Mouse (Mus musculus) heart, postnatal 0 days (tissue): ENCODE measurements around the gene Obsl1. TPM values are rescaled to one million over a fixed set of nuclear protein-coding genes. Genes with fewer than 3 reads are reported as not detected.
A peak's percentile ranks its signal among the peaks of the same experiment; 100 is the strongest.

Experiments used
- ATAC-seq: fragments of 200-750 bp; cut with Nextera tagmentation; 2 replicates; pipeline ENCODE4 v1.8.0; 2017; ENCODE audit warnings: low read depth, moderate number of reproducible peaks, moderate library complexity; ENCODE audit not compliant: insufficient read depth
- DNase-seq: peaks from one replicate; pipeline ENCODE4 v3.0.0-alpha.2; 2016; ENCODE audit warnings: low spot score
- H3K27ac ChIP-seq: fragments of 300-500 bp; sonication (generic); 2 replicates; pipeline ENCODE4 v1.5.1; 2014; ENCODE audit warnings: low read depth, mild to moderate bottlenecking
- H3K27me3 ChIP-seq: fragments of 300-500 bp; sonication (generic); 2 replicates; pipeline ENCODE4 v1.6.1; 2014; ENCODE audit warnings: low read length, mixed read lengths; ENCODE audit not compliant: control insufficient read depth, insufficient read depth
- H3K36me3 ChIP-seq: fragments of 300-500 bp; sonication (generic); replicated peaks from 2 replicates; pipeline ENCODE4 v1.6.1; 2014; ENCODE audit warnings: low read length, mixed read lengths; ENCODE audit not compliant: control insufficient read depth, insufficient read depth
- H3K4me1 ChIP-seq: fragments of 300-500 bp; sonication (generic); 2 replicates; pipeline ENCODE4 v1.6.1; 2014; ENCODE audit warnings: antibody characterized with exemption; ENCODE audit not compliant: control insufficient read depth, insufficient read depth
- H3K4me2 ChIP-seq: fragments of 300-500 bp; sonication (generic); 2 replicates; pipeline ENCODE4 v1.6.1; 2014; ENCODE audit warnings: low read depth, mild to moderate bottlenecking, low read length, moderate library complexity
- H3K4me3 ChIP-seq: fragments of 300-500 bp; sonication (generic); 2 replicates; pipeline ENCODE4 v1.5.1; 2014; ENCODE audit warnings: low read depth, low read length
- H3K9ac ChIP-seq: fragments of 300-500 bp; sonication (generic); replicated peaks from 2 replicates; pipeline ENCODE4 v1.6.1; 2014; ENCODE audit warnings: low read depth, low read length, mixed read lengths
- H3K9me3 ChIP-seq: fragments of 300-500 bp; sonication (generic); replicated peaks from 2 replicates; pipeline ENCODE4 v1.6.1; 2016; ENCODE audit warnings: low read length; ENCODE audit not compliant: control insufficient read depth
- CTCF ChIP-seq: IDR thresholded peaks from 2 replicates; pipeline ENCODE4 v1.5.1; 2016; ENCODE audit warnings: antibody characterized with exemption, control low read depth, low read depth
- EP300 ChIP-seq: IDR thresholded peaks from 2 replicates; pipeline ENCODE4 v1.6.1; 2016; ENCODE audit warnings: antibody characterized with exemption, low read depth
- WGBS: fragments of 180-500 bp; shearing (Covaris S2); extraction: QIAGEN DNeasy Blood & Tissue Kit; methylation state at CpG from one replicate; pipeline ENCODE4 v1.1.7; 2014; 5-methylcytosine and 5-hydroxymethylcytosine counted together
- polyA plus RNA-seq: library from polyadenylated mRNA; unstranded; fragments of >200 nt; fragmentation: Nextera tagmentation; extraction: Ambion mirVana; gene quantifications from 2 replicates; pipeline ENCODE4 v1.2.1, GENCODE M21; 2015
- total RNA-seq: library from RNA; depleted of rRNA; stranded (reverse); fragments of >200 nt; gene quantifications from 2 replicates; pipeline ENCODE4 v1.2.3, GENCODE M21; 2014; ENCODE audit warnings: low replicate concordance

Gene Obsl1
- total and polyA plus RNA-seq, 2 experiments from 2014 or later = 45.8 to 293 TPM

DNA sequence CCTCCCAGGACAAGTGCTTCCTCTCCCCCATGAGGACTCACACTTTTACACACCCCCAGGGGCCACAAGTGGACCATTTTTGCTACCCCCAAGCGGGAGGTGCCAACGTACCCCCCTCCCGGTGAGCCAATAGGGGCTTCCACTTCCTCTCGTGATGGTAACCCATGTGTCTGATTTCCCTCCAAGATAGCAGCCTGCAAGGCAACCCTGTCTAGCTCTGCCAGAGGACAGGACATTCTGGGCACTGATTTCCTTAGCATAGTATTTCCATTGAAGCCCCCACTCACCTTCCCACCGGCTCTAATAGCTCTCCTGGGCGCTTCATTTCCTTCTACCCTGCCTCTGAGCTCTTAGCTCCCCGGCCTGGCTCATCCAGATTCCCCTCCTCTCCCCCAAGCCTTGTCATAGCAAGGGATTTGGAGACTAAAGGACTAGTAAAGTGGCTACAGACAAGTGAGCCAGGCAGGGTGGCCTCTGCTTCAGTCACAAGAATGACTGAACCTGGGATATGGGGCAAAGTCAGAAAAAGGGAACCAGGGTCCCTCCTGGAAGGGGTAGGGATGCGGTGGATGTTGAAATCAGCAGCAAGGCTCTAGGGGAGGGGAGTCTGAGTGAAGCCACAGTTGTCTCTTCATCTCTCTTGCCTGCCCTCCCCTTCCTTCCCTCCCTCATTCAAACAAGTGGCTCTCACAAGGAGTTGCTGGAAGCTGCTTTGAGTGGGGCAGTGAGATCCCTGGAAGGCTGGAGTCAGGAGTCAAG lies 56.7 kb downstream of the Obsl1 start:
- ATAC-seq (no peak), DNase-seq (no peak)
- Histone ChIP-seq H3K4me1 (peaks cover 22% of the 10 kb centered on the region), H3K27me3 (peaks cover 80% of the 10 kb centered on the region), H3K36me3 (no peaks in the 10 kb centered on the region), H3K9ac (no peak overlapping the region), H3K4me2 (no peak overlapping the region), H3K27ac (no peak overlapping the region), H3K9me3 (no peaks in the 10 kb centered on the region), H3K4me3 (no peak overlapping the region)
- no peak for TF ChIP-seq CTCF
- TF ChIP-seq EP300 = no peak
- 15% methylated on average over 8 of the region's 8 CpGs for WGBS

DNA sequence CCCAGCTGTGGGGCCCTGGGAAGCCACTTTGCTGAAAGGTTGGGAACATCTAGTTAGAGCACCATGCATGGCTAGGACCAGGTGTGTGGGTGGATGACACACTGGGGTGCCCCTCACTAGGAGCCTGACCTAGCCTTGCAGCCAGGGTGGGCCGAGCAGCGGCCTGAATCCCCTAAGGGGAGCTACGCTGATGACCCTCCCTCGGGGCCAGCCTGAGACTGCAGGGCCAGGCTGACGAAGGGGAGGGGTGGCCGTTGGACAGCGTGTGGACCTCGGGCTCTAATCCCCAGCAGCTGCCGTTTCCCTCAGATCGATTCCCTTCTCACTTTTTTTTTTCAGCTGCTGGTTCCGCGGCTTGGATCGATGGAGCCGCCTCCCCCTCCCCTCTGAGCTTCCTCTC lies 57.3 kb downstream of the Obsl1 start:
- Histone ChIP-seq H3K9me3 (no peaks in the 10 kb centered on the region), H3K9ac (no peak overlapping the region), H3K27ac (no peak overlapping the region), H3K4me1 (peaks cover 22% of the 10 kb centered on the region), H3K36me3 (no peaks in the 10 kb centered on the region), H3K27me3 (peaks cover 76% of the 10 kb centered on the region), H3K4me3 (no peak overlapping the region), H3K4me2 (no peak overlapping the region)
- DNase-seq = no peak
- 6% methylated on average over 14 of the region's 14 CpGs for WGBS
- no peak for ATAC-seq
- TF ChIP-seq EP300 (no peak), CTCF (no peak)

DNA sequence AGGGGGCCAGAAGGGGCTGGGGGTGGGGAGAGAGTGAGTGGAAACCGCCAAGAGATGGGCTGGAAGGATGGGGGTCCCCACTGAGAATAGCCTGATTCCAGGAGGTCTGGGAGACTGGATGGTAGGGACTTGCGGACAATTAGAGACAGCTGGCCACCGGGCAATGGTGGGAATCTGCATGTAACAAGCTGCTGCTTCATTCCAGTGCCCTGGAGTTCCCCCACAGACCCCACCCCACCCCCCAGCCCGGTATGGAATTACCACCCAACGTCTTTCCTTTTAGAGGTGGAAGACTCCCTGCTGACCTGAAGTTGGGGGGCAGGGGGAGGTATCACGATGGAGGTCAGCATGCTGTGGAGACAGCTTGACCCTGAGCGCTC lies 58.2 kb downstream of the Obsl1 start:
- no peak overlapping the region for H3K4me3 ChIP-seq
- TF ChIP-seq CTCF (no peak), EP300 (no peak)
- H3K27me3 ChIP-seq = peaks cover 75% of the 10 kb centered on the region
- H3K27ac ChIP-seq = no peak overlapping the region
- no peaks in the 10 kb centered on the region for H3K36me3 ChIP-seq
- peak overlapping the region; percentile 33 for H3K4me2 ChIP-seq
- H3K9me3 ChIP-seq = no peaks in the 10 kb centered on the region
- WGBS = 3% methylated on average over 7 of the region's 7 CpGs
- DNase-seq (no peak), ATAC-seq (no peak)
- H3K4me1 ChIP-seq = peaks cover 22% of the 10 kb centered on the region
- H3K9ac ChIP-seq = no peak overlapping the region; the same call in 1 of the 2 replicates

DNA sequence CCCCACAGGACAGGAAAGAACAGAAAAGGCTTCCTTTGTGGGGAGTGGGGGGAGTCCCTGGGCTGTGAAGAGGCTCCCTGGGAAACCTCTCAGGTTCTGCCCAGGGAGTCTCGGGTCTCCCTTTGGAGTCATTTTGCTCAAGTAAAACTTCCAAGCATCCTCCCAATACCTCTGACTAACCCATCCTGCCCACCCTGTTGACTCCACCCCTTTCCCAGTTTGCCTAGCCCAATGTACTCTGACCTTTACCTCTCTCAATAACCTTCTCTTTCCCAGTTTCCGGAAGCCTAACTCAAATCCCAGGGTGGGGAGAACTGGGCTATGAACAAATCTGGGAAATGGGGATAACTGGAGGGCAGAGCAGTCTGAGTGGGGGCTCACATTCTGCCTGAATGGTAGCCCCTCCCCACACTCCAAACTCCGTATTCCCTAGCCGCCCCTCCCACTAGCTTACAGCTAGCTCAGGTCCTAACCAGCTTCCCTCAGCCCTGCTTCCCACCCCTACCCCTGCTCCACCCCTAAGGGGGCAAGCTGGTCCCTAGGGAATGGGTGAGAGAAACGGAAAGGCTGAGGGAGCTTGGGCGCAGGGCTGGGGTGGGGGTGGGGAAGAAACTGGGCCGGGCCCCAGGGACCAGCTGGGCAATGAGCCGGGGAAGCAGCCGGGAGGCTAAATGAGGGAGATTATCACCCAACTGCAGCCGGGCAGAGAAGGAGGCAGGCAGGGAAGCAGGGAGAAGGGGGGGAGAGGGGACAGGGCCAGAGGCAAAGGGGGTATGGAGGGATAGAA lies 58.8 kb downstream of the Obsl1 start:
- Histone ChIP-seq H3K4me2 (peak overlapping the region; percentile 33), H3K4me1 (peaks cover 22% of the 10 kb centered on the region), H3K36me3 (peaks cover 2% of the 10 kb centered on the region; the same call in 1 of the 2 replicates), H3K4me3 (no peak overlapping the region), H3K9me3 (no peaks in the 10 kb centered on the region), H3K27ac (no peak overlapping the region), H3K9ac (peak overlapping the region; percentile 12; the same call in 1 of the 2 replicates), H3K27me3 (peaks cover 69% of the 10 kb centered on the region)
- 10% methylated on average over 10 of the region's 10 CpGs for WGBS
- TF ChIP-seq EP300 (no peak), CTCF (no peak)
- ATAC-seq = peak; percentile 29; the same call in 1 of the 2 replicates
- no peak for DNase-seq

DNA sequence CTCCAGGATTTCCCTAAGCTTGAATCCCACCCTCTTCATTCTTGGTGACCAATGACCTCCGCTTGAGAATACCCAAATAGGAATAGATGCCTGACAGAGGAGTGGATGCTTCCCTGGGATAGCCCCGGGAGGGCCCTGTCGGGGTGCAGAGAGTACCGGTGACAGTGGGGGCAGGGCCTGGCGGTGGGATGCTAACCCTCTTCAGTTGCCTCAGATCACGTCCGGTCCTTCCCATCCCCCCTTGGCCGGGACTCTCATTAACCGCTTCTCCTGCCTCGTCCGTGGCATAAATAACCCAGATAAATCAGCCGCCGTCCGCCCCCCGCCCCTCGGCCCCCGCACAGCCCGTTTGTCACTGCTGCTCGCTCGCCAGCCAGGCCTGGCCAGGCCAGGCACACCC lies 59.6 kb downstream of the Obsl1 start:
- DNase-seq = no peak
- Histone ChIP-seq H3K27ac (no peak overlapping the region), H3K4me3 (no peak overlapping the region), H3K36me3 (peaks cover 8% of the 10 kb centered on the region; the same call in 1 of the 2 replicates), H3K9ac (no peak overlapping the region), H3K4me1 (peaks cover 22% of the 10 kb centered on the region), H3K27me3 (peaks cover 61% of the 10 kb centered on the region), H3K4me2 (0 out of 2 replicates have a peak overlapping the region, but pooled peaks have one; percentile 3), H3K9me3 (no peaks in the 10 kb centered on the region)
- no peak for ATAC-seq
- 5% methylated on average over 20 of the region's 20 CpGs for WGBS
- TF ChIP-seq CTCF (no peak), EP300 (no peak)
